Mouse (Mus musculus): Measurements from ENCODE around the gene 9330161L09Rik.

9330161L09Rik gene

DNA sequence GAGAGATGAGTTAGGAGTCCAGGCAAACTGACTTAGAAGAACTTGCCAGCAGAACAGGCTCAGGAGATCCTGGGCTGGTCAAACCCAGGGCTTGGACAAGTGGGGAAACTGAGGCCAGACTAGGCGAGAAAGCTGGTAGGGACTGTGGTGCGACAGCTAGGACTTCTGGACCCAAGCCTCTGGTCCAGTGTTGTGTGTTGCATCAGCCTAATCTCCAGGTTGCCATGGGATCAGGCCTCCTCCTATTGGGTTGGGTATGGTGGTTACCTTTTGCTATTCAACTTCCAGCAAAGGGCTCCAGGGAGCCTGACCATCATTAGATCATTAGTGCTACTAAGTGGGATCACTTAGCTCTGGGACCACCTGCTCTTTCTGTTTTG is 18.3 kb downstream of the 9330161L09Rik start:
- DNase-seq (ENCODE audit: low spot score in 2 of 2): no peak

DNA sequence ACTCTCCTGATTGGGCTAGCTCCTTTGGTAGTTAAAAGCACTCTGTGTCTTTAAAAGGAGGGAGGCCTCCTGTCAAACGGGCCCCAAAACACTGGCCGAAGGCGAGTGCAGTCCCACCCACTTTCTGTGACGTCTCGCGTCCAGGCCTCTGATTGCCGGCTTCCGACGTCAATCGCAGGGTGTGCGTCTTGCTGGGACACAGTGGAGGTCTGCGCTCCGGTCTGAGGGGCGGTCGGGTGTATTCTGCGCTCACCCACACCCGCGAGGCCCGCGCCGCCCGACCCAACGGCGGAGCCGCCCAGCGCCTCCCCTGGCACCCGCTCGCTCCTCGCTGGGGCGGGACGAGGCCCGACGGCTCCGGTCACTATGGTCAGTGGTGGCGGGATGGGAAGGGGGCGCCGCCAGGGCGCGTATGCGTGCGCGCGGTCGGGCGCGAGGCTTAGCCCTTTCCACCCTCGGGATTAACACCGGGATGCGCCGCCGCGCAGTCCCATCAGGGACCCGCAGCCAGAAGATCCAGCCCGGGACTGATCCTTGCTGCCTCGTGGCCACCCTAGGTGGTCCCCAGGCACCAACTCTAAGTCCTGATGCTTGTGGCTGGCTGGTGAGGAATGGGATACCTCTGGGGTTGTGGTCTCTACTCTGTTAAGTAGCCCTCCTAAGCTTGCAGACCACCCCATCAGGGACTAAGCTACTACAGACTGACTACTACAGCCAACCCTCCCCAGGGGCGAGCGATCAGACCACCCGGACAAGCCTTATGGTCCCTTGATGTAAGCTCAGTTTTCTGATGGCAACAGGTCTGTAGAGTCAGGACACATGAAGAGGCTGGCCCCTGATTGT is 18.9 kb downstream of the 9330161L09Rik start, which contains the start of gene Otub2:
Gene Otub2 (plus strand): TSS at position 178 of the 843 bp plus-strand sequence.
- DNase-seq (ENCODE audit: low spot score in 2 of 2): peak; percentile 87 to 91

DNA sequence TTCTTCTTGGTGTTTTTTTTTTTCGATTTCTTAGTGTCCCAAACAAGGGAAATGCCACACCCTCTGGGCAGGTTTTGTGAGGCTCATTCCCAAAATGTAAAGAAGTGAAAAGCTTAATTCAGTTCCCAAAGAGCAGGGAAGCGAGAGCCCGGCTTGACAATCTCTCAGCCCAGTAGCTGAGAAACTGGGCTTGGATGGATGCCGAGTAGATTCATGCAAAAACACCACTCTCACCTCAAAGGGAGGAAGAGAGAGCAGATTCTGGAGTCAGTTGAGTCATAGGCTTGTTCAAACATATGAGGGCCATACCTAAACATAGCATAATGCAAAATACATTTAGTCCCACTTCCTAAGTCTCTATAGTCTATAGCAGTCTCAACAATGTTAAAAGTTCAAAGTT is 27.4 kb downstream of the 9330161L09Rik start:
- no peak for DNase-seq (ENCODE audit: low spot score in 2 of 2)

DNA sequence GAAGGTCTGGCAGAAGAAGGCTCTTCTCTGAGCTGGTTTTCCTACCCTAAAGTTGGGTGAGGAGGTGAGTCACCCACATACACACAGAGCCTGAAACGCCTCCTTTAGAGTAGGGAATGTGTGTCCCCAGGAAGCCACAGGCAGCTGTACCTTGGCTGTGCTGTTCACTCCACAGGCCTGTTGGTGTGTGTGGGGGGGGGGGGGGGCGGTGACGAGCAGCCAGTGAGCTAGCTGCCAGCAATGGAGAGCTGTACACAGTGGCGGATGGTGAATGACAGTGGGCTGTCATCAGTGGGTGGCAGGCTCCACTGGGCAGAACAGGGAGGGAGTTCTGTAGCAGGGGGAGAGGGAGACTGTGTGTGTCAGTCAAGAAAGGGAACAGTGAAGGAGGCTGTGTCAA is 30.8 kb downstream of the 9330161L09Rik start:
- no peak for DNase-seq (ENCODE audit: low spot score in 2 of 2)

DNA sequence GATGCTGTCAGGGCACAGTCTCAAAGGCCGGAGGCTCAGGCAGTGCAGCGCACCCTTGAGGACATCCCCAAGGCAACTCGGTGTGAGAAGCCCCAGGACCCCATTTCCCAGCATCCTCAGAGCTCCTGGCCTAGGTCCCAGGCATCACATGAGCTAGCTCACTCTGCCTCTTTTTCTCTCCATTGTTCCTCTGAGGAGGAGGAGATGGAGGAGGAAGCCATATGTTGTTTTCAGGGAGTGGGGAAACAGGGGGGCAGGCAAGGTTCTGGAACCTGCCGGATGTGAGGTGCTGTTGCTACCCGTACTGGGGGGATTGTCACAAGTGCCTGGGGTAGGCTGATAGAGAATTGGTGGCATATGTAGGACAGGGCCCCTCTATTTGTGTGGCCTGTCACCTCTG is 31.5 kb downstream of the 9330161L09Rik start:
- no peak for DNase-seq (ENCODE audit: low spot score in 2 of 2)

- no peak for DNase-seq (ENCODE audit: low spot score in 2 of 2)
These were observed 33.9 kb downstream of the 9330161L09Rik start for GRCm38 (mm10) chr12:103373530-103374236.

- peak; percentile 31 to 69 for DNase-seq (ENCODE audit: low spot score in 2 of 2)
These were observed 35.9 kb downstream of the 9330161L09Rik start for GRCm38 (mm10) chr12:103371711-103372110.

DNA sequence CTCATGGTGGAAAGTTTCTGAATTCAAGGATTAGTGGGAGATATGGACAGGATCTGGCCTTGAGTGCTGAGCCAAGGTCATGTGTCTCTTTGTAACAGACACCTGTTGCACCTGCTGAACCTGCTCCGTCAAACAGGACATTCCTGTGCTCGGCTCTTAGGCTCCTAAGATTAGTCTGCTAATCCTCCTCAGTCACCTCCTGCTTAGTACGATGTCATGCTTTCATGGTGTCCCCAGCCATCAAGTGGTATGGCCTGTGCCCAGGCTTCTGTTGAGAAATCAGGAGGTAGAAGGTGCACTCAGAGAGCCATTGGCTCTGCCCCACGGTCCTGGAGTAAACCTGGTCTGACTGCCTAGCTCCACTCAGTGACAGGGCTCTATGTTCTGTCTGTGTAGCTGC is 36.8 kb downstream of the 9330161L09Rik start:
- DNase-seq (ENCODE audit: low spot score in 2 of 2): no peak

- DNase-seq (ENCODE audit: low spot score in 2 of 2): no peak
These were observed 38.8 kb downstream of the 9330161L09Rik start for GRCm38 (mm10) chr12:103368777-103369176.

DNA sequence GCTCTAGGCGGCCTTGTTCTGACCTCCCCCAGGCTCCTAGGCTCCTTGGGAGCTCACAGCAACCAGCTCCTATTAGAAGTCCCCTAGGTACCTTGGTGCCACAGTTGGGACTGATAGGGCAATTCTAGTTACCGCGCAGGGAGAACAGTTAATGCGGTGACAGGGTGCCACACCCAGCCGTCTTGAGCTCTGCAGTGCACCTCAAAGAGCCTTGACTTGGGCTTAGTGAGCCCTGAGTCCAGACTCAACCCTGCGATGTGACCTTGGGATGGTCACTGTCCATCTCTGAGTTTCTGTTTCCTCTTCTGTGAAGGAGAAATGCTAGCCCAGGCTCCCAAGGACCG is 39.3 kb downstream of the 9330161L09Rik start:
- DNase-seq (ENCODE audit: low spot score in 2 of 2): no peak

GRCm38 (mm10) chr12:103367620-103368325 is 39.8 kb downstream of the 9330161L09Rik start:
- DNase-seq (ENCODE audit: low spot score in 2 of 2): peak; percentile 40 to 80

DNA sequence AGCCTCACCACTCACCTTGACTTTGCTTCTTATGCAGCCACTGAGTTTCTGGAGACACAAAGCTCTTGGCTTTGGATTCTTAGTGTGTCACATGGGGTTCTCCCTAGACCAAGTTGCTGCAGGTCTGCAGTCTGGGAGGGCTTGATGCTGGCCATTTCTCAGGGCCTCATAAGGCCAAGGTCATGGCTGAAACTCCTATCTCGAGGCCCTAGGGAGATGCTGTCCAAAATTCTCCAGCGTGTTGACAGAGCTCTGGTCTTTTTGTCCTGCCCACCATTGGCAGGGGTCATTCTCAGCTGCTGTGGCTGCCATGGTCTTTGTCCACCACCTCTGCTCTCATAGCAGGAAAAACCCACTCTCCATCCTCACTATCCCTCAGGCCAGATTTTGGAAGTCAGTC is 40.4 kb downstream of the 9330161L09Rik start:
- DNase-seq (ENCODE audit: low spot score in 2 of 2): no peak

- DNase-seq (ENCODE audit: low spot score in 2 of 2): no peak
These were observed 45.3 kb downstream of the 9330161L09Rik start for GRCm38 (mm10) chr12:103362336-103362735.

GRCm38 (mm10) chr12:103361539-103362307 is 45.9 kb downstream of the 9330161L09Rik start:
- DNase-seq (ENCODE audit: low spot score in 2 of 2): no peak

DNA sequence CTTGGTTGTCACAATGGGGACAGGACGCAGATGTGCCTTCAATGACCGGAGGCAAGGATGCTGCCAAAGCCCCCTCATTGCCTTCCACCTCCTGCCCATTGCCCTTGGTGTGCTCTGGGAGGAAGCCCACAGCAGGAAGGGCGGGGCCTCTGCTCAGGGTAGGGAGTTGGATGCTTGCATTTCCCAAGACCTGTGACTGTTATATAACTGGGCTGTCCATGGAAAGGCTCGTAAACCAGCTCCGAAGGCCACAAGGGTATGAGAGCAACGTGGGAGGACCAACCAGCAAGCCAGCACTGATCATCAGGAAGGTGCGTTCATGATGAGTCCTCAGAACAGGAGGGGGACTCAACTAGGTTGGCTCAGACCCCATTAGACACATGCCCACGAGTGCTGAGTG is 46.8 kb downstream of the 9330161L09Rik start:
- DNase-seq (ENCODE audit: low spot score in 2 of 2): no peak

DNA sequence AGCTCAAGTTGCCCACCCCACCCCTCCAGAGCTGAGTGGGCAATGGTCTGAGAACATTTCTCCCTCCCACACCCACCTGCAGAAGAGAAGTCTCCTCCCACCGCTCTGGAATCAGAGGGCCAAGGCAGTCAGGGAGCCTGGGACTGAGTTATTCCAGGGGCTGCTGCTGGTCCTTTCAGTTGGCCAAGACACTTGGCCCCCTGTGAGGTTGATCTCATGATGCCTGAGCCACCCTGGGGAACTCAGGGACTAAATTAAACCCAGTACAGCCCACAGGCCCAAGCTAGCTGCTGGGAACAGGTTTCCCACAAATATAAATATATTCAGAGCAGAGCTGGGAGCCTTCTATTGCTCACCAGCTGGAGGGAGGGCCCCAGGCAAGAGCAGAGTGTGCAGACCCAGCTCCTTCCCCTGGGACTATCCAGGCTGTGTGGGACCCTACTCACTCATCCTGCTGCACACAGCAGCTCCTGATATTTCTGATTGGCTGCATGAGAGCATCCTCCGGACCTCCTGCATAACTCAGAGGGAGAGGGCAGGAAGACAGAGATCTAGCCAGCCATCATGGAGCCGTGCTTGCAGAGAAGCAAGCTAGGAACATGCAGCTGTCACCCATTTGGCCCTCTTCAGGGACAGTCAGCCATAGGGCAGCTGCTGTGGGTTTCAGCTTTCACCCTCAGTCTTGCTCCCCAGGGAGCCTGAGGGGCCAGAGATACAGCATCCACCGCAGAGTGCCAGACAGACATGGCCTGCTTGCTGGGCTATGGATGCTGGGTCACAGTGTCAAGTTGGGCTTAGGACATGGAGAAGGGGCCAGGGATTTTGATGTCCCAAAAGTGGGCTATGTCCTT is 48.4 kb downstream of the 9330161L09Rik start:
- DNase-seq (ENCODE audit: low spot score in 2 of 2): no peak

DNA sequence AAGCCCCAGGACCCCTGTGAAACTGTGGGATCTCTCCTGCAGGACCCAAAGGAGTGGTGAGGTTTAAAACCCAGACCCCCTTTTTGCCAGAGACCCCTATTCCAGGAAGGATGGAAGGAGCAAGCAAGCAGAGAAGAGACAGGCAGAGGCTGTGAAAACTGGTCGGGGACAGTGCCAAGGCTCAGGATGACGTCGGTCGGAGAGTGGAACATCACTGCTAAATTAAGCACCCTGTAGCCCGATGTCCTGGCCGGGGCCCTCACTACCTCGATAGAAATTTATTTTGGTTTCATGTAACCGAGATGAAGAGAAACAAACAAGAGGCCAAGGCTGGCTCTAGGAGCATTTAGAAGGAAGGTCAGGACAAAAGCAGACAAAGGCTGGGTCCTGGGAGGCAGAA is 49.4 kb downstream of the 9330161L09Rik start:
- DNase-seq (ENCODE audit: low spot score in 2 of 2): no peak
